Mouse (Mus musculus) liver, postnatal 0 days (tissue): Measurements from ENCODE around the gene Sars. TPM values are rescaled to one million over a fixed set of nuclear protein-coding genes. Genes with fewer than 3 reads are reported as not detected.

Experiments
- ATAC-seq: fragments of 200-750 bp; cut with Nextera tagmentation; 2 replicates; pipeline ENCODE4 v1.8.0; 2017; ENCODE audit warnings: mild to moderate bottlenecking, moderate library complexity
- DNase-seq: peaks from one replicate; pipeline ENCODE4 v3.0.0-alpha.2; 2016
- H3K27ac ChIP-seq: fragments of 300-500 bp; sonication (generic); 2 replicates; pipeline ENCODE4 v1.5.1; 2014; ENCODE audit warnings: antibody characterized with exemption, moderate library complexity, mild to moderate bottlenecking, low read depth
- H3K27me3 ChIP-seq: fragments of 300-500 bp; sonication (generic); 2 replicates; pipeline ENCODE4 v1.6.1; 2014; ENCODE audit warnings: low read length, control low read depth, mixed read lengths; ENCODE audit not compliant: insufficient read depth
- H3K36me3 ChIP-seq: fragments of 300-500 bp; sonication (generic); replicated peaks from 2 replicates; pipeline ENCODE4 v1.6.1; 2014; ENCODE audit warnings: mild to moderate bottlenecking, control low read depth, low read length, moderate library complexity, mixed read lengths; ENCODE audit not compliant: insufficient read depth
- H3K4me1 ChIP-seq: fragments of 300-500 bp; sonication (generic); 2 replicates; pipeline ENCODE4 v1.6.1; 2014; ENCODE audit warnings: antibody characterized with exemption, mild to moderate bottlenecking, control low read depth; ENCODE audit not compliant: insufficient read depth
- H3K4me2 ChIP-seq: fragments of 300-500 bp; sonication (generic); 2 replicates; pipeline ENCODE4 v1.6.1; 2014; ENCODE audit warnings: low read depth, mild to moderate bottlenecking, low read length, moderate library complexity, mixed read lengths
- H3K4me3 ChIP-seq: fragments of 300-500 bp; sonication (generic); 2 replicates; pipeline ENCODE4 v1.5.1; 2014; ENCODE audit warnings: low read depth, low read length
- H3K9ac ChIP-seq: fragments of 300-500 bp; sonication (generic); replicated peaks from 2 replicates; pipeline ENCODE4 v1.6.1; 2014; ENCODE audit warnings: mild to moderate bottlenecking, moderate library complexity
- H3K9me3 ChIP-seq: fragments of 300-500 bp; sonication (generic); 2 replicates; pipeline ENCODE4 v1.6.1; 2016; ENCODE audit warnings: mild to moderate bottlenecking, control low read depth, low read length, mixed read lengths
- CTCF ChIP-seq: sonication (generic); IDR thresholded peaks from 2 replicates; pipeline ENCODE4 v1.5.1; 2016; ENCODE audit warnings: antibody characterized with exemption, low read depth
- EP300 ChIP-seq: IDR thresholded peaks from 2 replicates; pipeline ENCODE4 v1.6.1; 2016; ENCODE audit warnings: antibody characterized with exemption, low read depth, mild to moderate bottlenecking
- WGBS: fragments of 180-500 bp; shearing (Covaris S2); extraction: QIAGEN DNeasy Blood & Tissue Kit; methylation state at CpG from one replicate; pipeline ENCODE4 v1.1.7; 2014; ENCODE audit not compliant: insufficient replicate concordance; 5-methylcytosine and 5-hydroxymethylcytosine counted together
- polyA plus RNA-seq: library from polyadenylated mRNA; unstranded; fragments of >200 nt; fragmentation: Nextera tagmentation; extraction: Ambion mirVana; gene quantifications from 2 replicates; pipeline ENCODE4 v1.2.1, GENCODE M21; 2015

Sars gene
- polyA plus RNA-seq, 1 experiment from 2014 or later = 41.7 TPM

DNA sequence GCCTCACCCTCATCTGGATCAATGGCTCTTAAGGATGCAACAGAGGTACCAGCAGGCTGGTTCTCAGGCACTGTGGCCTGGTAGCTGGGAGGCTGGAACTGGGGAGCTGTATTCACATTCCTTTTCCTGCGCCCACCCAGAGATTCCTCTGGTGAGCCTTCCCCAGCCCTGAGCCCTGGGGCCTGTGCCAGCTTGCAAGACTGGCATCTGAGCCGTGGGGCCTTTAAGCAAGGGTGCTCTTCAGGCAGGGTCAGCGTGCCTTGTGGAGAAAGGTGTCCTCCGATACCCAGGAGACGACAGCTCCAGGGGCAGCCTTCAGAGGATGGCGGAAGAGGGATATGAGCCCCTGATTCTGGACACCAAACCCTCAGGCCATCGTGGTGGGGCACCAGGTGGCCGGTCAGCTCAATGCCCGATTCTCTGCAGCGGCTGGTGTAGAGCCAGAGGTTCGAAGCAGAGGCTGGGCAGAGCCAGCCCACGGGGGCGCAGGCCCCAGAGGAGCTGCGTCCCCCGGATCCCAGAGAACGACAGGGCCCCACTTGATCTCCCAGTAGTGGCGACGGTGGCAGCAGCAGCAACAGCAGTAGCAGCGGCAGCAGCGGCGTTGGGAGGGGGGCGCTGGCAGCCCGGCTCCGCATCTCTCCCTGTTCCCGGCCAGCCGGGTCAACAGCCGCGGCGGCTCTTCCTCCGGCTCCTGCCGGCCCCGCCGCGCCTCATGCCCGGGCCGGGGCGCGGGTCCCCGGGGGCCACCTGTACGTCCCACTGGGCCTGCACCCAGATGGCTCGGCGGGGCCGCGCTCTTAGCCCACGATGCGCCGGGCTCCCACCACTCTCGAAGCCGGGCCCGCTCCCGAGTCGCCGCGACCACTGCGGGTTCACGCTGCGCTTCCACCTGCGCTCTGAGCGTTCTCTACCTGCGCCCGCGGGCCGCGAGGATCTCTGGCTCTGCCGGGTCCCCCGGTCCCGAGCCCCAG is 29.9 kb downstream of the Sars start, which contains the start of gene Celsr2:
Gene Celsr2, minus strand, starts transcription at position 696 of the 974 bp plus-strand sequence.
- H3K9ac ChIP-seq = peak within 1 kb of the TSS; percentile 37
- H3K36me3 ChIP-seq = no peaks in the 10 kb centered on the region
- no peak for TF ChIP-seq CTCF
- no peak for TF ChIP-seq EP300
- peaks cover 16% of the 10 kb centered on the region for H3K9me3 ChIP-seq
- H3K4me2 ChIP-seq = peak within 1 kb of the TSS; percentile 99
- peaks cover 28% of the 10 kb centered on the region for H3K27me3 ChIP-seq
- ATAC-seq (peak; percentile 26; the same call in 1 of the 2 replicates), DNase-seq (no peak)
- no peak within 1 kb of the TSS for H3K27ac ChIP-seq
- 9% methylated on average over 57 of the region's 67 CpGs for WGBS
- H3K4me3 ChIP-seq = peak within 1 kb of the TSS; percentile 52
- H3K4me1 ChIP-seq = peaks cover 9% of the 10 kb centered on the region; the same call in 1 of the 2 replicates

DNA sequence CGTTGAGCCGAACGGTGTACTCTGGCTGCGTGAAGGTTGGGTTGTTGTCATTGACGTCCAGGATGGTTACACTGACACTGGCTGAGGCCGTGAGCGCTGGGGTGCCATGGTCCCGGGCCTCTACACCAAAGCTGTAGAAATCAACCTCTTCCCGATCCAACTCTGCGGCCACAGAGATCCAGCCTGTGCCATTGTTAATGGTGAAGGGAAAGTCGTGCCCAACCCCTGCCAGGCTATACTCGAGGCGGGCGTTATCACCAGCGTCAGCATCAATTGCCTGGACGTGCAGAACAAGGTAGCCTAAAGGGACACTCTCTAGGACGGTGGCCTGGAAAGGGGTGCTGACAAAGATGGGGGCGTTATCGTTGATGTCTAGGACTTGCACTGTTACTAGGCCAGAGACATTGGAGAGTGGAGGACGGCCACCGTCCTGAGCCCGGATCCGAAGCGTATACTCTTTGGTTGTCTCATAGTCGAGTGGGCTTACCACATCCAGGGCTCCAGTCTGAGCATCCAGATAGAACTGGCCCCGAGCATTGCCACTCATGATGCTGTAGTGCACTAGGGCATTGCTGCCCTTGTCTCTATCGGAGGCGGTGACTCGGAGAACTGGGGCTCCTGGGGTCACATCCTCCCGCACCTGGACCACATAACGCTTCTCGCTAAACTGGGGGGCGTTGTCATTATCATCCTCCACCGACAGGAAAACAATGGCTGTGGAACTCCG is 31.2 kb downstream of the Sars start:
- H3K9ac ChIP-seq = no peak overlapping the region
- H3K27ac ChIP-seq = no peak overlapping the region
- H3K36me3 ChIP-seq = no peaks in the 10 kb centered on the region
- H3K9me3 ChIP-seq = peaks cover 16% of the 10 kb centered on the region
- H3K4me2 ChIP-seq = no peak overlapping the region
- H3K4me3 ChIP-seq = no peak overlapping the region
- H3K4me1 ChIP-seq = peaks cover 9% of the 10 kb centered on the region; the same call in 1 of the 2 replicates
- DNase-seq (no peak), ATAC-seq (no peak)
- 92% methylated on average over 35 of the region's 35 CpGs for WGBS
- peaks cover 28% of the 10 kb centered on the region for H3K27me3 ChIP-seq
- TF ChIP-seq CTCF = no peak
- TF ChIP-seq EP300 = no peak

- no peak overlapping the region for H3K4me2 ChIP-seq
- H3K9me3 ChIP-seq = peaks cover 16% of the 10 kb centered on the region
- 67% methylated on average over 8 of the region's 8 CpGs for WGBS
- H3K27me3 ChIP-seq = peaks cover 22% of the 10 kb centered on the region
- no peak for DNase-seq
- no peak for ATAC-seq
- H3K4me1 ChIP-seq = peaks cover 9% of the 10 kb centered on the region; the same call in 1 of the 2 replicates
- H3K36me3 ChIP-seq = no peaks in the 10 kb centered on the region
- no peak overlapping the region for H3K9ac ChIP-seq
- no peak overlapping the region for H3K4me3 ChIP-seq
- no peak for TF ChIP-seq CTCF
- no peak for TF ChIP-seq EP300
- no peak overlapping the region for H3K27ac ChIP-seq
Measured at GRCm38 (mm10) chr3:108411754-108412121, 33.3 kb downstream of the Sars start.

GRCm38 (mm10) chr3:108411026-108411753 is 33.8 kb downstream of the Sars start:
- Histone ChIP-seq H3K9me3 (peaks cover 16% of the 10 kb centered on the region), H3K27ac (no peak overlapping the region), H3K36me3 (no peaks in the 10 kb centered on the region), H3K4me1 (peaks cover 9% of the 10 kb centered on the region; the same call in 1 of the 2 replicates), H3K9ac (no peak overlapping the region), H3K27me3 (peaks cover 17% of the 10 kb centered on the region), H3K4me3 (no peak overlapping the region), H3K4me2 (no peak overlapping the region)
- TF ChIP-seq EP300 (no peak), CTCF (no peak)
- WGBS = 60% methylated on average over 5 of the region's 5 CpGs
- no peak for ATAC-seq
- DNase-seq = no peak

GRCm38 (mm10) chr3:108410359-108410714 is 34.7 kb downstream of the Sars start:
- Histone ChIP-seq H3K27me3 (peaks cover 11% of the 10 kb centered on the region), H3K36me3 (no peaks in the 10 kb centered on the region), H3K4me2 (no peak overlapping the region), H3K27ac (no peak overlapping the region), H3K4me3 (no peak overlapping the region), H3K9ac (no peak overlapping the region), H3K9me3 (peaks cover 16% of the 10 kb centered on the region), H3K4me1 (0 out of 2 replicates have a peak, but pooled peaks cover under 1% of the 10 kb centered on the region)
- ATAC-seq = no peak
- TF ChIP-seq CTCF (no peak), EP300 (no peak)
- DNase-seq = no peak
- WGBS = 46% methylated on average over 5 of the region's 5 CpGs
